Mouse (Mus musculus) adrenal gland, postnatal 36 days (tissue): Measurements from ENCODE around the gene Ppp2r5d. TPM values are rescaled to one million over a fixed set of nuclear protein-coding genes. Genes with fewer than 3 reads are reported as not detected.

Source experiments
- DNase-seq, 2 experiments: peaks; one replicate each; pipeline ENCODE4 v3.0.0; 2021; ENCODE audit warnings: mixed read lengths in 1 of 2
- total RNA-seq, 2 experiments: library from RNA; stranded (reverse); gene quantifications; 2 replicates each; pipeline ENCODE4 v1.2.3; 2021

Ppp2r5d gene
- total RNA-seq, 2 experiments from 2014 or later, result 40.9 to 46.1 TPM

GRCm38 (mm10) chr17:46680760-46681373 lies 24.0 kb downstream of the Ppp2r5d start, which contains the start of gene Klhdc3:
Gene Klhdc3 (minus strand): TSS chr17:46680914.
- DNase-seq, result peak; percentile 98 to 99

- DNase-seq, result peak; percentile 43 to 61
Observed at GRCm38 (mm10) chr17:46679843-46680759, 24.8 kb downstream of the Ppp2r5d start.

- DNase-seq, result no peak
Observed at GRCm38 (mm10) chr17:46678911-46679310, 26.0 kb downstream of the Ppp2r5d start.

GRCm38 (mm10) chr17:46678416-46678815 lies 26.5 kb downstream of the Ppp2r5d start, which contains the start of gene Mea1:
Gene Mea1 (plus strand): TSS chr17:46678793.
- no peak for DNase-seq

GRCm38 (mm10) chr17:46674530-46675283 lies 30.2 kb downstream of the Ppp2r5d start:
- DNase-seq, result peak in 1 of 2 experiments; percentile 20

- peak; percentile 95 for DNase-seq
Observed at GRCm38 (mm10) chr17:46673850-46674529, 30.9 kb downstream of the Ppp2r5d start, which contains the start of gene Rrp36. Gene Rrp36 (minus strand): TSS chr17:46674352.

- DNase-seq, result no peak
Observed at GRCm38 (mm10) chr17:46669911-46670310, 35.0 kb downstream of the Ppp2r5d start.

GRCm38 (mm10) chr17:46667712-46668111 lies 37.2 kb downstream of the Ppp2r5d start:
- peak; percentile 44 to 53 for DNase-seq

- no peak for DNase-seq
Observed at GRCm38 (mm10) chr17:46662730-46663129, 42.2 kb downstream of the Ppp2r5d start.

GRCm38 (mm10) chr17:46661981-46662380 lies 42.9 kb downstream of the Ppp2r5d start:
- DNase-seq, result no peak

- no peak for DNase-seq
Observed at GRCm38 (mm10) chr17:46661351-46661750, 43.6 kb downstream of the Ppp2r5d start.

- DNase-seq, result no peak
Observed at GRCm38 (mm10) chr17:46656054-46656453, 48.9 kb downstream of the Ppp2r5d start.

GRCm38 (mm10) chr17:46651755-46652547 lies 53.0 kb downstream of the Ppp2r5d start:
- no peak for DNase-seq

- no peak for DNase-seq
Observed at GRCm38 (mm10) chr17:46651292-46651691, 53.6 kb downstream of the Ppp2r5d start.

- DNase-seq, result peak; percentile 95 to 96
Observed at GRCm38 (mm10) chr17:46650232-46651031, 54.5 kb downstream of the Ppp2r5d start, which contains the start of gene Cul7. Gene Cul7 (plus strand): TSS chr17:46650337.

GRCm38 (mm10) chr17:46649811-46650210 lies 55.1 kb downstream of the Ppp2r5d start:
- DNase-seq, result peak in 1 of 2 experiments; percentile 40

GRCm38 (mm10) chr17:46648436-46648835 lies 56.5 kb downstream of the Ppp2r5d start:
- DNase-seq, result no peak

GRCm38 (mm10) chr17:46647279-46647678 lies 57.6 kb downstream of the Ppp2r5d start:
- DNase-seq, result no peak

GRCm38 (mm10) chr17:46646322-46646662 lies 58.6 kb downstream of the Ppp2r5d start:
- no peak for DNase-seq
